Mouse (Mus musculus) heart, adult 2 months (tissue): ENCODE data around the gene Plcg1. TPM values are rescaled to one million over a fixed set of nuclear protein-coding genes. Genes with fewer than 3 reads are reported as not detected.

Source experiments
- DNase-seq, 2 experiments: peaks; one replicate each; pipeline ENCODE4 v3.0.0; 2021
- H3K27ac ChIP-seq: fragments of 200-600 bp; 2 replicates; pipeline ENCODE4 v1.8.1; 2022
- H3K27me3 ChIP-seq: fragments of 200-500 bp; 2 replicates; pipeline ENCODE4 v1.6.1; 2012; ENCODE audit warnings: mild to moderate bottlenecking, low read length, inconsistent platforms, mixed read lengths; ENCODE audit not compliant: control insufficient read depth, insufficient read depth
- H3K36me3 ChIP-seq: fragments of 200-500 bp; 2 replicates; pipeline ENCODE4 v1.6.1; 2012; ENCODE audit warnings: low read length, inconsistent platforms; ENCODE audit not compliant: control insufficient read depth, insufficient read depth
- H3K4me1 ChIP-seq: fragments of 200-500 bp; 2 replicates; pipeline ENCODE4 v1.6.1; 2011; ENCODE audit warnings: low read length; ENCODE audit not compliant: control insufficient read depth, insufficient read depth
- H3K4me3 ChIP-seq: fragments of 200-600 bp; 2 replicates; pipeline ENCODE4 v1.8.1; 2022
- H3K79me2 ChIP-seq: fragments of 200-500 bp; replicated peaks from 2 replicates; pipeline ENCODE4 v1.6.1; 2012; ENCODE audit warnings: mild to moderate bottlenecking, inconsistent platforms, low read length, moderate library complexity, mixed read lengths; ENCODE audit not compliant: control insufficient read depth, insufficient read depth
- H3K9ac ChIP-seq: fragments of 200-500 bp; 2 replicates; pipeline ENCODE4 v1.6.1; 2012; ENCODE audit warnings: low read depth, mild to moderate bottlenecking, control low read depth, inconsistent platforms, low read length, mixed read lengths
- CTCF ChIP-seq: fragments of 200-600 bp; IDR thresholded peaks from 2 replicates; pipeline ENCODE4 v1.8.1; 2022; ENCODE audit warnings: antibody characterized with exemption, mild to moderate bottlenecking, moderate library complexity
- EP300 ChIP-seq: fragments of 200-500 bp; IDR thresholded peaks from 2 replicates; pipeline ENCODE4 v1.6.1; 2011; ENCODE audit warnings: low read depth, low read length, control low read depth; ENCODE audit not compliant: insufficient read depth
- POLR2A ChIP-seq: fragments of 200-500 bp; IDR thresholded peaks from 2 replicates; pipeline ENCODE4 v1.6.1; 2011; ENCODE audit warnings: mild to moderate bottlenecking, low read depth, low read length, control low read depth; ENCODE audit not compliant: insufficient read depth
- WGBS: fragments of 180-500 bp; shearing (Covaris S2); methylation state at CpG from one replicate; pipeline ENCODE4 v1.1.7; 2018; 5-methylcytosine and 5-hydroxymethylcytosine counted together
- intact Hi-C: fragments of 180-260 bp; cut with DNase I; formaldehyde crosslinking; loops from one replicate; pipeline ENCODE4 v1.15.1; 2025
- polyA plus RNA-seq: library from polyadenylated mRNA; depleted of rRNA; stranded (reverse); fragments of >200 nt; gene quantifications from 2 replicates; pipeline ENCODE4 v1.2.3, GENCODE M21; 2012
- total RNA-seq, 2 experiments: library from RNA; stranded (reverse); gene quantifications; 2 replicates each; pipeline ENCODE4 v1.2.3; 2021

Plcg1 gene
- total and polyA plus RNA-seq, 3 experiments: 45.8 to 67.2 (median 56.4) TPM

GRCm38 (mm10) chr2:160738354-160738753 lies 7.3 kb downstream of the Plcg1 start:
- intact Hi-C loops: no loop called here
- H3K27ac ChIP-seq: peak overlapping the region; percentile 83
- no peak overlapping the region for H3K4me3 ChIP-seq
- TF ChIP-seq POLR2A (no peak), CTCF (no peak)
- H3K36me3 ChIP-seq: peaks cover 47% of the 10 kb centered on the region
- peak; percentile 57 to 67 for DNase-seq
- H3K9ac ChIP-seq: 0 out of 2 replicates have a peak overlapping the region, but pooled peaks have one; percentile 4
- H3K27me3 ChIP-seq: no peaks in the 10 kb centered on the region
- peaks cover 13% of the 10 kb centered on the region for H3K79me2 ChIP-seq
- H3K4me1 ChIP-seq: peaks cover 62% of the 10 kb centered on the region
- WGBS: 33% methylated on average over 5 of the region's 5 CpGs

- WGBS: 31% methylated on average over 2 of the region's 2 CpGs
- peaks cover 67% of the 10 kb centered on the region for H3K4me1 ChIP-seq
- peak overlapping the region; percentile 83 for H3K27ac ChIP-seq
- H3K4me3 ChIP-seq: no peak overlapping the region
- TF ChIP-seq CTCF: no peak
- no peak for TF ChIP-seq POLR2A
- no peak for TF ChIP-seq EP300
- DNase-seq: peak in 1 of 2 experiments; percentile 28
- H3K79me2 ChIP-seq: peaks cover 15% of the 10 kb centered on the region
- no peaks in the 10 kb centered on the region for H3K27me3 ChIP-seq
- intact Hi-C loops: no loop called here
- H3K36me3 ChIP-seq: peaks cover 54% of the 10 kb centered on the region
- no peak overlapping the region for H3K9ac ChIP-seq
These were observed 8.7 kb downstream of the Plcg1 start for GRCm38 (mm10) chr2:160739647-160740356.

DNA sequence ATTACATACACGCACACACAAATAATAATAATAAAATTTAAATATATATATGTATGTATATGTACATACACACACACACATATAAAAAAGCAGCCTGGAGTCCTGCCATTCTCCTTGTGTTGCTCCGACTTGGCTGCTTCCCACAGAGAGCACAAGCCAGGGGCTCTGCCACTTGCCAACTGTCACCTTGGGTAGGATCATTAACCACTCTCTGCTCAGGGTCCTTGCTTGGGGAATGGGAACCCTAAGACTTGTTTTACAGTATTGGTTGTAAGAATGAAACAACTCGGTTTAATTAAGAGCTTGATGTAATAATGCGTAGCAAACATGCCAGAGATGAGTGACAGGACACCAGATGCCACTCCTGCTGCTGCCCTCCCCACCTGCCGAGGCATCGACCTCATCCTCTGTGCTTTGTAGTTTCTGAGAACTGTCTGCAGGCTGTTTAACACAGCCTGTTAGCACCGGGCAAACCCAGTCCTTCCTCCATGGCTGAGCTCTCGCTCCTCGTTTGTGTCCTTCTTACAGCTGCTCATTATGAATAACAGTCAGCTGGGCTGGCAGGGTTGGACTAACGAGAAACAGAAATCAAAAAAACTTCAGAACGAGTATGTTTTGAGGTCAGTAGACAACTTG lies 9.5 kb downstream of the Plcg1 start:
- intact Hi-C loops: no loop called here
- peaks cover 15% of the 10 kb centered on the region for H3K79me2 ChIP-seq
- H3K27me3 ChIP-seq: no peaks in the 10 kb centered on the region
- no peak for DNase-seq
- peaks cover 60% of the 10 kb centered on the region for H3K36me3 ChIP-seq
- TF ChIP-seq EP300 (no peak), CTCF (no peak), POLR2A (no peak)
- no peak overlapping the region for H3K4me3 ChIP-seq
- peak overlapping the region; percentile 83 for H3K27ac ChIP-seq
- peaks cover 68% of the 10 kb centered on the region for H3K4me1 ChIP-seq
- WGBS: 41% methylated on average over 11 of the region's 11 CpGs
- peak overlapping the region; percentile 7; the same call in 1 of the 2 replicates for H3K9ac ChIP-seq

DNA sequence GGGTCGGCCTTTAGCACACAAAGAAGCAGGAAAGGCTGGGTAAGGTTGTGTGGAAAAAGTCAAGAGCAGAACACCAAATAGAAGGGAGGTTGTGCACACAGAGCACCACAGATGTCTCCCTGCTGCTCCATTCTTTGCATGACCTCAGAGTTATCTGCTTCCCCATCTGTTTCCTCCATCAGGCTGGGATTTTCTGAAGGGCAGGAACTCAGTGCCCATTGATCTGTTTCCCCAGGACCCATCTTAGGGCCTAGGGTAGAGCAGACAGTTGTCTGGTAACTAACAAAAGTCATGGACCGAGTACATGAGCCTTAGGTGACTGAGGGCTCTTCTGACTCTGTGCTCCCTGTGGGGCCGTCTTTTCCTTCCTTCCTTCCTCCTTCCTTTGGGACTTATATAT lies 10.5 kb downstream of the Plcg1 start:
- no peak overlapping the region for H3K9ac ChIP-seq
- H3K79me2 ChIP-seq: peaks cover 13% of the 10 kb centered on the region
- 38% methylated on average over 3 of the region's 3 CpGs for WGBS
- DNase-seq: no peak
- TF ChIP-seq CTCF (no peak), EP300 (peak; percentile 50; the same call in 1 of the 2 replicates), POLR2A (0 out of 2 replicates have a peak, but pooled peaks have one; percentile 8)
- no peaks in the 10 kb centered on the region for H3K27me3 ChIP-seq
- intact Hi-C loops: no loop called here
- peaks cover 69% of the 10 kb centered on the region for H3K4me1 ChIP-seq
- no peak overlapping the region for H3K4me3 ChIP-seq
- H3K27ac ChIP-seq: peak overlapping the region; percentile 83
- peaks cover 60% of the 10 kb centered on the region for H3K36me3 ChIP-seq

- peak overlapping the region; percentile 83 for H3K27ac ChIP-seq
- H3K4me1 ChIP-seq: peaks cover 70% of the 10 kb centered on the region
- H3K27me3 ChIP-seq: no peaks in the 10 kb centered on the region
- TF ChIP-seq CTCF: no peak
- TF ChIP-seq POLR2A: peak; percentile 29; the same call in 1 of the 2 replicates
- TF ChIP-seq EP300: peak; percentile 50
- H3K4me3 ChIP-seq: no peak overlapping the region
- 17% methylated on average over 1 of the region's 1 CpGs for WGBS
- H3K79me2 ChIP-seq: peaks cover 15% of the 10 kb centered on the region
- intact Hi-C loops: no loop called here
- H3K9ac ChIP-seq: peak overlapping the region; percentile 3; the same call in 1 of the 2 replicates
- H3K36me3 ChIP-seq: peaks cover 62% of the 10 kb centered on the region
- DNase-seq: peak in 1 of 2 experiments; percentile 26
These were observed 11.1 kb downstream of the Plcg1 start for GRCm38 (mm10) chr2:160742161-160742609.
